Mouse (Mus musculus) embryonic facial prominence, embryonic 14.5 days (tissue): ENCODE data around the gene Psmd6. TPM values are rescaled to one million over a fixed set of nuclear protein-coding genes. Genes with fewer than 3 reads are reported as not detected.
A peak's percentile ranks its signal among the peaks of the same experiment; 100 is the strongest.

ENCODE experiments used
- ATAC-seq: fragments of 200-750 bp; cut with Nextera tagmentation; 2 replicates; pipeline ENCODE4 v1.8.0; 2017; ENCODE audit warnings: low read depth, moderate number of reproducible peaks, moderate TSS enrichment
- DNase-seq: peaks from one replicate; pipeline ENCODE4 v3.0.0-alpha.2; 2015; ENCODE audit warnings: low spot score
- H3K27ac ChIP-seq: fragments of 300-500 bp; sonication (generic); replicated peaks from 2 replicates; pipeline ENCODE4 v1.5.1; 2014; ENCODE audit warnings: low read depth, mild to moderate bottlenecking, low read length, moderate library complexity
- H3K27me3 ChIP-seq: fragments of 300-500 bp; sonication (generic); replicated peaks from 2 replicates; pipeline ENCODE4 v1.6.1; 2014; ENCODE audit warnings: low read length; ENCODE audit not compliant: control insufficient read depth, insufficient read depth
- H3K36me3 ChIP-seq: fragments of 300-500 bp; sonication (generic); 2 replicates; pipeline ENCODE4 v1.6.1; 2014; ENCODE audit warnings: low read length, mixed read lengths; ENCODE audit not compliant: control insufficient read depth, insufficient read depth
- H3K4me1 ChIP-seq: fragments of 300-500 bp; sonication (generic); 2 replicates; pipeline ENCODE4 v1.6.1; 2014; ENCODE audit warnings: antibody characterized with exemption, low read length; ENCODE audit not compliant: control insufficient read depth, insufficient read depth
- H3K4me2 ChIP-seq: fragments of 300-500 bp; sonication (generic); 2 replicates; pipeline ENCODE4 v1.6.1; 2014; ENCODE audit warnings: low read depth, mild to moderate bottlenecking, low read length, moderate library complexity, mixed read lengths
- H3K4me3 ChIP-seq: fragments of 300-500 bp; sonication (generic); 2 replicates; pipeline ENCODE4 v1.5.1; 2014; ENCODE audit warnings: low read depth, mild to moderate bottlenecking, low read length
- H3K9ac ChIP-seq: fragments of 300-500 bp; sonication (generic); 2 replicates; pipeline ENCODE4 v1.6.1; 2014; ENCODE audit warnings: low read depth, mild to moderate bottlenecking, low read length, moderate library complexity, mixed read lengths
- H3K9me3 ChIP-seq: fragments of 300-500 bp; sonication (generic); 2 replicates; pipeline ENCODE4 v1.6.1; 2016; ENCODE audit warnings: low read length; ENCODE audit not compliant: control insufficient read depth
- WGBS: fragments of 180-500 bp; shearing (Covaris S2); extraction: QIAGEN DNeasy Blood & Tissue Kit; methylation state at CpG from one replicate; pipeline ENCODE4 v1.1.7; 2014; 5-methylcytosine and 5-hydroxymethylcytosine counted together
- polyA plus RNA-seq: library from polyadenylated mRNA; unstranded; fragments of >200 nt; fragmentation: Nextera tagmentation; extraction: Ambion mirVana; gene quantifications from 2 replicates; pipeline ENCODE4 v1.2.1, GENCODE M21; 2014

The Psmd6 gene
- polyA plus RNA-seq, 1 experiment from 2014 or later = 226 TPM

DNA sequence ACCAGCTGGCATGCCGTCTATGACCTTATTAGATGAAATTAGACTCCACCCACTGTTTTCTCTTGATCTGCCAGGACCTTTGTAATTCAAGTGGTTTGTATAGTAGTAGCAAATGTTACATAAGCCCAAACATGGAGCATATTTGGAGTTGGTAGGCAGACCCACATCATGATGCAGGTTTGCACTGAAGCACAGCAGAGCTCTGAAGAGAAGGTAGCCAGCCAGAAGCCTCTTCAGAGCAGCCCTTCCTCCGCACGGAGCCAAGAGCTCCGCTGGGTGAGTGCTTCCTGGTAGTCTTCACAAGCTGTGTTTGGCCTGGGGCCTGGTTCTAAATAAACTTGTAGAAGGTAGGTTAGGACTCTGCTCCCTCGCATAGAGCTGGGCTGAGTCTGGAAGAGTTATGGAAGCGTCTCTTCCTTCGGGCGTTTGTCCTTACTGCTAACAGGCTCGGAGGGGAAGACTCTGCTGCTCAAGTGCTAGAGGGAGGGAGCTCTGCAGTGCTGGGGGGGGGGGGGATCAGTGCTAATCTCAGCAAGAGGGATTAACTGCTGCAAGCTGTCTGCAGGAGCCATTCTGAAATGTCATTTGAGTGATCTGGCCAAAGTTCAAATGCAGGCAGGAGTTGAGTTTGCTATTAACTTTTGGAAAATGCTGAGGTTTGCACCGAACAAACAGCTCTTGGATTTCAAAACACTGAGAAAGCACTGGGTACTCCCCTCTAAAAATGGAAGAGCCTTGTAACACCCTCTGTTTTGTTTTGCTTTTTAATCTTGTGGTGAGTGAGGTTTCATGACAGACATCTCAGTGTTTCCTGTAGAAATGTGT is 52.9 kb downstream of the Psmd6 start:
- H3K36me3 ChIP-seq = 0 out of 2 replicates have a peak, but pooled peaks cover 4% of the 10 kb centered on the region
- peak overlapping the region; percentile 43 for H3K9ac ChIP-seq
- WGBS = 3% methylated on average over 9 of the region's 10 CpGs
- no peaks in the 10 kb centered on the region for H3K27me3 ChIP-seq
- no peaks in the 10 kb centered on the region for H3K9me3 ChIP-seq
- peak; percentile 27 for ATAC-seq
- peak overlapping the region; percentile 38 for H3K4me2 ChIP-seq
- peak; percentile 68 for DNase-seq
- peak overlapping the region; percentile 73 for H3K27ac ChIP-seq
- peak overlapping the region; percentile 6; the same call in 1 of the 2 replicates for H3K4me3 ChIP-seq
- H3K4me1 ChIP-seq = peaks cover 24% of the 10 kb centered on the region

DNA sequence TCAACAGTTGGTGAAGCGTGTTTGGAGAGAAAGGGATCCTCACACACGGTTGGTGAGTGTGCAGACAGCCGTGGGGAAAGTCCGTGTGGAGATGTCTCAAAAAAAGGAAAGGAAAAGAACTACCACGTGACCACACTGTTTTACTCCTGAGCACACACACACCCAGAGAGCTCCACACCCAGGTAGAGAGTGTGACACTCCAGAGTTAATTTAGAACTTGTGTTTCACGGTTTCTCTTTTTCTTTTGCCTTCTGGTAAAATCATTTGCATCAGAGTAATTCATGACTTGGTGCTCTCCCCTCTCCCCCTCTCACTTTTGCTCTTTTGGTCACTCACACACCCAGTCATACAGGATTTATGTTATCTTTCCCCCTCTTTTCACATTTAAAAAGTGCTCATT is 54.5 kb downstream of the Psmd6 start:
- Histone ChIP-seq H3K4me1 (peaks cover 27% of the 10 kb centered on the region), H3K36me3 (no peaks in the 10 kb centered on the region), H3K9ac (no peak overlapping the region), H3K4me3 (no peak overlapping the region), H3K27ac (no peak overlapping the region), H3K27me3 (no peaks in the 10 kb centered on the region), H3K9me3 (no peaks in the 10 kb centered on the region), H3K4me2 (no peak overlapping the region)
- 63% methylated on average over 6 of the region's 6 CpGs for WGBS
- no peak for DNase-seq
- no peak for ATAC-seq

- Histone ChIP-seq H3K9ac (no peak overlapping the region), H3K27ac (peak overlapping the region; percentile 28), H3K4me2 (no peak overlapping the region), H3K27me3 (no peaks in the 10 kb centered on the region), H3K36me3 (no peaks in the 10 kb centered on the region), H3K4me1 (peaks cover 22% of the 10 kb centered on the region), H3K9me3 (no peaks in the 10 kb centered on the region), H3K4me3 (no peak overlapping the region)
- ATAC-seq (peak; percentile 53), DNase-seq (no peak)
- 37% methylated on average over 4 of the region's 4 CpGs for WGBS
Observed at GRCm38 (mm10) chr14:14065142-14065498, 55.7 kb downstream of the Psmd6 start.

- H3K36me3 ChIP-seq = no peaks in the 10 kb centered on the region
- DNase-seq (peak; percentile 86), ATAC-seq (peak; percentile 82)
- no peaks in the 10 kb centered on the region for H3K27me3 ChIP-seq
- H3K4me3 ChIP-seq = no peak overlapping the region
- no peaks in the 10 kb centered on the region for H3K9me3 ChIP-seq
- H3K4me2 ChIP-seq = no peak overlapping the region
- WGBS = 11% methylated on average over 5 of the region's 5 CpGs
- no peak overlapping the region for H3K9ac ChIP-seq
- H3K27ac ChIP-seq = peak overlapping the region; percentile 28; the same call in 1 of the 2 replicates
- peaks cover 22% of the 10 kb centered on the region for H3K4me1 ChIP-seq
Observed at GRCm38 (mm10) chr14:14064486-14065141, 56.2 kb downstream of the Psmd6 start.

GRCm38 (mm10) chr14:14063382-14063781 is 57.4 kb downstream of the Psmd6 start:
- Histone ChIP-seq H3K4me3 (no peak overlapping the region), H3K4me1 (peaks cover 22% of the 10 kb centered on the region), H3K27me3 (no peaks in the 10 kb centered on the region), H3K36me3 (no peaks in the 10 kb centered on the region), H3K9me3 (no peaks in the 10 kb centered on the region), H3K9ac (no peak overlapping the region), H3K4me2 (no peak overlapping the region), H3K27ac (no peak overlapping the region)
- 65% methylated on average over 5 of the region's 5 CpGs for WGBS
- no peak for ATAC-seq
- DNase-seq = peak; percentile 18

DNA sequence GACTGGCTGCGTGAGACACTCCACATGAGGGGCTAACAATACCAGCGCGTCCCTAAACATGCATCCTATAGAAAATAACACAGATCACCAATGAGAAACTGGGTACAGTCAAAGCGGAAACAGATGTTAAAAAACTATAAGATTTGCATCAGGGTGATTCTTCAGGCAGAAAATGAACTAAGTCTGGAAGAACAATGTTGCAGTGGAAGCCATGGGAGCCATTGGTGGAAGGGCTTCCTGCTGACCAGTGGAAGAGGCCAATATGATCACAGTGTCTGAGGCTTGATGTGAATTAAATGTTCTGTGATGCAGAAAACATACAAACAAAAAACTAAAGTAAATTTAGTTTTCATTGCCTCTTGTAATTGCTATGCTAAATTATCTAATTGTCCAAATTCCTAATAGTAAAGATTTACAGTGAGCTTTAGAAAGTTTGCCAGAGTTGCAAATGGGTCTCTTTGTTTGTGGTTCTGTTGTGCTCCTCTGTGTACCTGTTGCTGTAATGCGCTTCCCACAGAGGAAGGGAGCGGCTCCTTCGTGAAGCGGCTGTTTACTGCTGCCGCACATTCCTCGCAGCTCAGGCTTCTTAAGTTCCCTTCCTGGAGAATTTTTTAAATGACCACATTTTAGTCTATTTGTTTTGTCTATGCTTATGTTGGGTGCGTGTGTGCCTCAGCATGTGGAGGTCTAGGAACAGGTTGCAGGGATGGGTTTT is 58.1 kb downstream of the Psmd6 start:
- peak; percentile 20 for DNase-seq

More for the DNA sequence above, 58.1 kb downstream of the Psmd6 start:
- Histone ChIP-seq H3K4me2 (no peak overlapping the region), H3K27ac (no peak overlapping the region), H3K4me1 (peaks cover 15% of the 10 kb centered on the region), H3K4me3 (no peak overlapping the region), H3K27me3 (no peaks in the 10 kb centered on the region), H3K9ac (no peak overlapping the region), H3K36me3 (no peaks in the 10 kb centered on the region), H3K9me3 (no peaks in the 10 kb centered on the region; the same call in 1 of the 2 replicates)
- ATAC-seq = no peak
- WGBS = 71% methylated on average over 11 of the region's 11 CpGs

Other genes starting within 250 kb of the Psmd6 start
- gene Gm281, start 206.5 kb downstream of the Psmd6 start, polyA plus RNA-seq = 0.49 TPM in 1 of 2 replicates, not detected in the other
- 5.7 and 6.5 TPM in 2 replicates for gene Atxn7, start 159.5 kb downstream of the Psmd6 start, polyA plus RNA-seq
- 177 and 179 TPM in 2 replicates for gene Thoc7, start 159.1 kb downstream of the Psmd6 start, polyA plus RNA-seq
- gene Olfr720, start 65.9 kb upstream of the Psmd6 start, polyA plus RNA-seq = 0.17 and 0.38 TPM in 2 replicates
- not detected in 2 replicates for gene Olfr31, start 201.8 kb upstream of the Psmd6 start, polyA plus RNA-seq
- gene Il3ra, start 225.3 kb upstream of the Psmd6 start, polyA plus RNA-seq = 3.8 and 5.9 TPM in 2 replicates